Mouse (Mus musculus) NIH3T3 (cell line): ENCODE results near the gene Gli3.
A peak's percentile ranks its signal among the peaks of the same experiment; 100 is the strongest.

ENCODE experiments used
- DNase-seq: peaks from one replicate; pipeline ENCODE4 v3.0.0-alpha.2; 2012; ENCODE audit warnings: low read depth

Gli3 gene

DNA sequence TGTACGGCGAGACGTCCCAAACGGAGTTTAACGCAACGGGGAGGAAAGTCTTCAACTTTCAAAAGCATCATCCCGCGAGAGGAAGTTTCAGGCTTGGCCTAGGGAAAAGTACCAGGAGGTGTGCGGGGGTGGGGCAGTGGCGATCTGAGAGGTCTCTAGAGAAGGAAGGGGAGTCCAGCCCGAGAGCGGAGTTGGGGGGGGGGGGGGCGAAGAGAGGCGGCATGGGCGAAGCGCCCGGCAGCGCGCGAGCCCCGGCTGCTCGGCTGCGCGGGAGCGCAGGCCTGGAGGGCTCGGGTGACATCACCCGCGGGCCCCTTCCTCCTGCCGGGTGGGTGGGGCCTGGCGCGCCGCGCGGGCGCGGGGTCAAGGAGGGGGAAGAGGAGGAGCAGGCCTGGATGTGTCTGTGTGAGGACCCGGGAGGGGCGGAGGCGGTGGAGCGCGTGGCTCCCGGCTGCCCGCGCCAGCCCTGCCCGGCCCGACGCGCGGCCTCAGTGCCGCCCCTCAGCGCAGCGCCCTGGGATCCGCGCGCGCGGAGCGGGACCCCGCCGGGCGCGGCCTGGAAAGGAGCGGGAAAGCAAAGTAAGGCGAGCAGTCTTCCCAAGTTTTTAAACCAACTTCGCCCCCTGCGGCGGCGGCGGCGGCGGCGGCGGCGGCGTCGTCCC, at the start of gene Gli3:
TSS of gene Gli3 (plus strand) at position 406 of the 662 bp plus-strand sequence.
- peak; percentile 84 for DNase-seq

DNA sequence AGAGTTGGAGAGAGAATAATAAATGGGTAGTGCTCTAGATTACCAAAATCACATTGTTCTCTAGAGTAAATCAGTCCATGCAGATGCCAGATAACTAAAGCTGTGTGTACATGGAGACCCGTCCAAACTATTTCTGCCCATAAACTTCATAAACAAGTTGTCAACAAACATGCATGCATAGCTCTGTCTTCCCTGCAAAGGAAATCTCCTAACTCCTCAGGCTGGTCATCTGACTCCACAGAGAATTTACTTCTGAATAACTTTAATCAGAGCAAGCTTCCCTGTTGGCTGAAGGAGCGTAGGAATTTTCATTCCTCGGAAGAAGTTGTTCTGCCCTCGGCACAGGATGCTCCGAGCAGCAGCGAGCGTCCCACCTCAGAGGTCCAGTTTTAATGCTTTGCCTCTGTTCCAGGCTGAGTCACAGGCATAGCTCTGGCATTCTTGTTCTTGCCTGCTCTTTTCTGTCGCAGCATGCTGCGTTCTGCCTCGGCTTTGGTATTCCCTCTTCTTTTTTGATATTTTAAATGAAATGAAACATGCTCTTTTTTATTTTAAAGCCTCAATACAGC, 41.8 kb upstream of the Gli3 start:
- peak; percentile 51 for DNase-seq

DNA sequence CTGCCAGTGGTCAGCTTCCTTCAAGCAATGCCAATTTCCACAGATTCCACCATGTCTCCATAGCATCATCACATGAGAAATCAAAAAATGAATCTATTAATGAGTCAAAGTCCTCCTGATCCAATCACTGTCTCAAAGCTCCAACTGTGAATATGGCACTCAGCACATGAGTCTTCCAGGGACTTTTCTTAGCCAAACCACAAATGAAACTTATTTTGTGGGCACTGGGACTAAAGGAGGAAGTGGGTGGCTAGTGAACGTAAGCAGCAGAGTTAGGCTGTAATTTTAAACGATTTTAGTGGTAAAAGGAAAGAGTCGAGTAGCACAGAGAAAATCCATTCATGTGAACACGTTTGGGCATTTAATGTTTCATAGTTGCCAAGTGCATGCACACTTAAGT, 21.0 kb upstream of the Gli3 start:
- DNase-seq = no peak

DNA sequence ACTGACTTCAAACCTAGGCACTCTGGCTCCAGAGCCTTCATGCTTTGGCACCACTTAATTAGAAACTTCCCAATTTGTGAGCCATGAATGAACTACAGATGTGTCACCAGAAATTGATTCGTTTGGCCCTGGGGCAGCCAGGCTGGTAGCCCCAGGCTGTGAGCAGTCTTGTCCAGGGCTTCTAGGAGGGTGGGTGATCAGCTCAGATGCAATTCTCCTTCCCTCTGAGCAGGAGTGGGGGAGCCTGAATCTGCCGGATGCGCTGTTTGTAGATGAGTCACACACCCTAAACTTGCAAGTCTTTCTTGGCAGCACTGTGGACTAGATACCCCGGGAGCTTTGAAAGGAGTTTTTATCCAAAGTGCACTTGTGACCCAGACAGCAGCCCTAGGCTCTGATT, 18.7 kb upstream of the Gli3 start:
- DNase-seq = peak; percentile 62

DNA sequence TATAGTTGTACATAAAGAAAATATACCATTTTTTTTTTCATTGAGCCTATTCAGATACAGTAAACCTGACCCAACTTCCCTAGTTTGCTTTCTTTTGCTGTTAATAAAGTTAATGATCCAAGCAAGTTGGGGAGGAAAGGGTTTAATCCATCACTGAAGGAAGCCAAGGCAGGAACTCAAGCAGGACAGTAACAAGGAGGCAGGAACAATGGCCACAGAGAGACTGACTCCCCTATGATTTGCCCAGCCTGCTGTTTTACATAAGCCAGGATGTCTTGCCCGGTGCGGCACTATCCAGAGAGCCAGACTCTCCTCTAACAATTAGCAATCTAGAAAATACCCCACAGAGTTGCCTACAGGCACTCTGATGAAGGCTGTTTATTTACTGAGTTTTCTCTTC, 17.4 kb upstream of the Gli3 start:
- no peak for DNase-seq

DNA sequence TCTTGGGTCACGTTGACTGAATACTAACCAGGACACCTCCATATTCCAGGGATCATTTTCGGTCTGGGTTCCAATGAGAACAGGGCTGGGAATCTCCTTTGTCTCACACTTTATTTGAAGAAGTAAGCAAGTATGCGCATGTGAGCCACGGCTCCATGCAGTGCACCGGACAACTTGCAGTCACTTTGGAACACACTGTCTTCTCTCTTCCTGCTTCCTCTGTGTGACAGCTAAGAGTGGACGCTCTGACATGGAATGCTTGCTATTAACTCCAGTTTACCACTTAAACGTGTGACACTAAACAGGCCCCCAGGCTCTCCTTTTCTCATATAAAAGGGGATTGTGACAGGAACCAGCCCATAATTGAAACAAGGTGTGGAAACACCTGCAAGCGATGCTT, 17.0 kb upstream of the Gli3 start:
- DNase-seq = no peak

DNA sequence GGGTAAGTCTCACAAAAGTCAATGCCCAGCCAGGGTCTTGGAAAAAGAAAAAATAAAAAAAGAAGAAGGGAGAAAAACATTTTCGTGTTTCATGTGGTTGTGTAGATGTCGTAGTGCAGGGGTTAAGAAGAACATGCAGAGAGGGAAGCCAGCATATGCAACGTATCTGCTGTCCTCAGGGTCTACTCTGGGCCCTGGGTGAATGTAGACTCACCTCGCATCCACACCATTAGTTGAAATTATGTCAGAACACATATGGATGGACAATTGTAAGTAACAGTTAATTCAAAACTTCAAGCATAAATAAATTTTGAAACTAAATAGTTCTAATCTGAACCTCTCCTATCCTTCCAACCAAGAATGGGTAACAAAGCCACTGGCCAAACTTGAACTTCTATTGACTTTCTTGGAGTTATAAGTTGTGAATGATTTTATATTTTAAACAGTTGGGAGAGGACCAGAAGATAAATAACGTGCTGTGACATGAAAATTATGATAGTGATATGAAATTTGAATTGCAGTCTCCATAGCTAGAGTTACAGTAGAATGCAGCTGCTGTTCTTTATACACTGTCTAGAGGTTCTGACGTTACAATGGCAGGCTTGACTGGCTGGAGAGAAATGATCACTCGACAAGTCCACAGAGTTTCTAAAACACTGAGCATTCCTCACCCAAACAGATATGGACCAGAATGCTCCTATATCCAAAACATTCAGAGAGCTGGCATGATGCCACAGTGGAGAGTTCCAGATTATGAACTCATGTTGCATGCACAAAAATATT, 16.1 kb upstream of the Gli3 start:
- DNase-seq = peak; percentile 36

DNA sequence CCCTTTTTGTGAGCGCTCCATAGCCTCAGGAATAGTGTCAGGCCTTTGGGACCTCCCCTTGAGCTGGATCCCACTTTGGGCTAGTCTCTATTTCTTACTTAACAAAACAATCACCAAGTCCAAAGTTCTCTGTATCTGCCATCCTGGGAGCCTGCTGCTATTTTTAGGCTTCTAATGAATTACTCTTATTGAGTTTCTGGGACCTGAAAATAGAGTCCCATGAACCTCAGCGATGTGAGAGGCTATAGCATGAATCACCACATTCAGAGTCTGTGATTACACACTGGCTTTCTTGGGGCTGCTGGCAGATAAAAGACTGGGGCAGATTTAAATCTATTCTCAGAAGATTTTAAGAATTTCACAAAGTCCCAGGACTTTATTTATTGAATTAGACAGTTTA, 12.1 kb upstream of the Gli3 start:
- DNase-seq = peak; percentile 58

DNA sequence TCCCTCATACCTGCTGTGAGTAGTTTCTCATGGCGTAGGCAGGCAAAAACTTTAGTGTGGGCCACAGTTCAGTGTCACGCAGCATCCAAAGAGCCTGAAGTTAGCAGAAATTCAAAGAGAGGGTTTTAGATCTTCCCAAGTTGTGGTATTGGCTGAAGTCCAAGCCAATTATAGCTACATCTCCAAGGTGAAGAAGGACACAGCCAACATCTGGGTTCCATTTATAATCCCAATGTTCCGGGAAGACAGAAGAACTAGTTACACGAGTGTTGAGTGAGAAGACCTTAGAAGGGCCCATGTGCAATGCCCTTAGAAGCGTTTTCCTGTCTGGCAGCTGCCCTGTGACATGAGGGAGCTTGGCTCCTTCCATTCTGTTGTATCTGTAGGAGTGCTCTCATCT, 5.2 kb upstream of the Gli3 start:
- DNase-seq = peak; percentile 59

DNA sequence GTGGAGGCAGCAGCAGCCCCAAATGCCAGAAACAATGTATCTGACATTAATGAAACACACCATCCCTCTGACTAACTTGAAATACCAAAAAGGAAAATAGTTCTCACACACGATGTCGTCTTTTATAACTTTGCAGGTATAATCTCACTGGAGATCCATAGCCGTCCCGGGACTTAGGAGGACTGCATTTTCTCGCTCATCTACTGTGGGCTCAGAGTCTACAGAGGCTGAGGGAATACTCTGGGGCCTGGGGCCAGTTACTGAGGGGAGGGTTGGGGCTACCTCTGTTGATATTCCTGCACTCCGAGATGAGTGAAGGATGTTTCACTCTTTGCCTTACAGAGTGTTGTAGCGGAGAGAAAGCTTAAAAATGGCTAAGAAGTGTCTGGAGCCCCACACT, 1.1 kb upstream of the Gli3 start:
- no peak for DNase-seq

DNA sequence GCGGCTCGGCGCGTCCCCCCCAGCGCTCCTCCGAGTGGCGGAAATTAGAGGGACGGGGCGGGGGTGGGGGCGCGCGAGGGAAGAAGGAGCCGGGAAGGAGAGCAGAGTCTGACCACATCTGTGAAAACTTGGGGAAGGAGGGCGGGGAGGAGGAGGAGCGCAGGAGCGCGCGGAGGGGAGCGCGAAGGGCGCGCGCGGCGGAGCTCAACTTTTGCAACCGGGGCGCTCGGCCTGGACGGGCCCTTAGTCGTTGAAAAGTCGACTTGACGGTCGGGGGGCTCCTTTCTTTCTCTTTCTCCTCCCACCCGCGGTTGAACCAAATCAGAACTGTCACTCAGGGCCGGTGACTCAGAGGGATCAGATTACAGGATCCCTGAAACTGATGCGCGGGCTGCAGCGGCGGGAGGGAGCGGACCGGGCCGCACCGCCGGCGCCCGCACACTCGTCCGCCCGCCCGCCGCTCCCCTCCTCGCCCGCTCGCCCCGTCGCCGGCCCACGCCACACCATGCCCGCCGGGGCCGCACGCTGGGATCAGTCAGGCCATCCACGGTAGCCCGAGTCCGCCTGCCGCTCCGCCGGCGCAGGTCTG, 551 bp downstream of the Gli3 start:
- DNase-seq = peak; percentile 88

DNA sequence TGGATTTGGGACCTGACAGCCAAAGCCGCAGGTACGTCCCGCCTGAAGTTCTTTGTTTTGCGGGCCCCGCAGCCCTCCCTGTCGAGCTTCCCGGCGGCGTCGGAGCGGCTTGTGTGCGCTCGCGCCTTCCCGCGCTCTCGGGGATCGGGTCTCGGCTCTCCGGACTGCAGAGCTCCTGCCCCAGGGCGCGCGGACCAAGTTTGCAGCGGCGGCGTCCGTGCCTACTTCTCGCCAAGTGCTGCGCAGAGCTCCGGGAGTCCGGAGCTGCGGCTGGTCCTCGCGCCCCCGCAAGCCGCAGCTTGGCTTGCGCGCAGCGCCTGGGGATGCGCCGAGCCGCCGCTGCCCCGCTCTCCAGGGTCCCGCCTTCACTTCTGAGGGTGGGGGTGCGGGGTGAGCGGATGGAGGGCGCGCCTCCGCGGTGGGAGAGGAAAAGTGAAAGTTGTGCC, 1.1 kb downstream of the Gli3 start:
- DNase-seq = peak; percentile 71

DNA sequence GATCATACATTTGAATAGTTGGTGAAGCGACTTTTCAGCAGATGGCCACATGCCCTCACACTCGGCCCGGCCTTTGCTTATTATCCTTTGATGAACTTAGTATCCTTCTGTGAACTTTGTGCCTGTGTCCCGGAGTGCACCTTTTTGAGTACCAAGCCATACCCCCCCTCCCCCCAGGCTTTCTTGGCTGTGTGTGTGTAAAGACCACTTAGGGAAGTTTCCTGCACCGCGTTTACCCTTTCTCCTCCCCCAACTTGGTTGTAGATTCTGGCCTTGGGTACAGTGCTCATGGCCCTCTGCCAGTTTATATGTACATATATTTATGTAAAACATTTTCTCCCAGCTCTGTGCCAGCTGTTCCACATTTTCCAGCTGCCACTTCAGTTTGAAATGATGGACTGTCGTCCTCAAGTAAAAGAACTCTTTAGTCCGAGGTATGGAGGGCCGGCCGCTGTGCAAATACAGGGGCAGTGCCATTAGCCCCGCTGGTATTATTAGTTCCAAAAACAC, 1.8 kb downstream of the Gli3 start:
- peak; percentile 69 for DNase-seq

DNA sequence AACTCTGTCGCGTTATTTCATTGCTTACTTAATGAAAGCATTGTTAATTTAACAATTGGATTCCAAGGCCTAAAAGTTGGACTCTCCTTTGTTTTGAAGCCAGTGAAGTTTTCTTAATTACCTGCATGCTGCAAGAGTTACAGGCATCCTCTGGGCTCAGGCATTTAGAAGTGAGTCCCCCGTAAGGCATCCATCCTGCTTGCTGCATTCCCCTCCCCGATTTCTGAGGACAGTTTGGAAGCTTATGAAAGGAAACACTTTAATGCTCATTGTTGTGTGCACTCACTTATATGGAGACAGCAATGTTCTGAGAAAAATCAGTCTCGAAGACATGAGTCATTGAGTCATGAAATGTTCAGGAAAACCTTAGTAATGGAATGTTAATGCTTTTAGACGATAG, 3.5 kb downstream of the Gli3 start:
- DNase-seq = peak; percentile 31

DNA sequence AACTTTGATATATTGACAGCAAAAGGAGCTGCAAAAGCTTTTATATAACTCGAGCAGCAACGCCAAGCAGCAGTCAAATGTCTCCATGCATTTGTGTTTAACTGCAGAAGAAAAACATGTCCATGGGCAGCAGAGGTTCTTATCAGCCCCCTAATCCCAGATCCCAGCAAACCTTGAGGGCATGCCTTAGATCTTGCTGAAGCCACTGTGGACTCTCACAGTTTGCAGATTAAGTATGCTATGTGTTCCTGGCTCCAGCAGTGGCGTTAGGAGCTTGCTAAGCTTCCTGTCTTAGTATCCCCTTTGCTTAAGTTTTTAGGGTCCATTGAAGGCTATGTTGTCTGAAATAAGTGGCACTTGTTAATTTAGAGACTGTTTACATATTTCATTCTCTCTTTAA, 4.4 kb downstream of the Gli3 start:
- DNase-seq = peak; percentile 5

DNA sequence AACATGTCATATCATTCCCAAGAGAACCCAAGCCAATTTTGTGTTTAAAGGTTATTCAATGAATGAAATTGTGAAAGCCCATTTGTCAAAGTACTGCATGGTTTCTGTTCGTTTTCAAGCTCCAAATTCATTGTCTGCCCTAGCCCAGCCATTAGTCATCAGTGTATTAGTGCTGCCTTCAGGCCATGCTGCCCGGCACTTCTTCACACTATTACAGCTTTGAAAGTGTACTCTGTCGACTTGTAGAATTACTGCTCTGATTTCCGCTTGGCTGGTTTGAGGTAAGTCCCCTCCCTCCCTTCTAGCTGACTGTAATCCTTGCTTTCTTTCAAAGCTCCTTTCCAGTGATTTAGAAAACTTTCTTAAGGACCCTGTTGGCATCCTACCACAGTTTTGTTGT, 5.4 kb downstream of the Gli3 start:
- peak; percentile 66 for DNase-seq

DNA sequence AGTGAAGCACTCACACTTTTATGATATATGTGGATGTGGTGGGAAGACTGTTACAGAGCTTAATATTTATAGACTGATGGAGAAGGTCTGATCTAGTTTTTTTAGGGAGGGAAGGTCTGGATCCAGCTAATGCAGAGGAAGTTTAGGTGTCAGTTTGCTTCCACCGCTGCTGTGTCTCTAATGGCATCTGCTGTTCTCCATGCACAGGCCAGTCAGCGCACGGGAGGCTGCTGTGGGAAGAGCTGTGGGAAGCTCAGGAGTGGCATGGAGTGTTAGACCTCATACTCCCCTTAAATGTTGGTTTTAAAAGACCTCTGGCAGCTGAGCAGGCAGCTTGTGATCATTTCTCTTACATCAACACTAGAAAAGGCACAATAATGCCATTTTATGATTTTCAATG, 7.0 kb downstream of the Gli3 start:
- DNase-seq = no peak

DNA sequence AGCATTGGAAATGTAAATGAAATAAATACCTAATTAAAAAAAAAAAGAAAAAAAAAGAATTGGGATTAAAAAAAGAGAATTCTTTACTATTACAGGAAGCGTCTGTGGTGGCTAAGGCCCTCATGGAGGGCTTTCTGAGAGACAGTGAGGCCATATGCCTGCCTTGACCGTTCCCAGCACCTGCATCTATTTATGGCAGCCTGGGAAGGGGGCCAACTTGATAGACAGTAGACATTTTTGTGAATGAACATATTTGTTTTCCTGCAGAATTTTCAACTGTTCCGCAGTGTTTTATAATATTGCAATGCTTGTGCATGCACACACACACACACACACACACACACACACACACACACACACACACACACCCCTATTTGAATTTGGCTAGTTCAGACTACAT, 9.7 kb downstream of the Gli3 start:
- peak; percentile 25 for DNase-seq

DNA sequence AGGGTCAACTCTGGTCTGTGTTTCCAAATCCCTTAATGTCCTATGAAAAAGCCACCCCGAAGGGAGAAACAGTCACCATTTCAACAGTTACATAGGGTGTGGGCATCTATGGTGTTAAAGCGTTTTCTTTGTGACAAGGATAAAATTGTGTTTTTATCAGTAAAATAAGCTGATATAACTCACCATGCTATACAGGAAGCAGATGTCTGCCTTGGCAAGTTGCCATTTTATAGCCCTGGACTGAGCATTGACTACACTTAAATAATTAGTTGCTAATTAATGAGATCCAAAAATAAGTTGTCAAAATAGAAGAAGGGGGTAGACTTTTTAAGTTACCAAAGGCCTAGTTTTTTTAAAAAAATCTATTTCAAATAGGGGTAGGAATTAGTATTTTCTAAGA, 11.4 kb downstream of the Gli3 start:
- DNase-seq = no peak

DNA sequence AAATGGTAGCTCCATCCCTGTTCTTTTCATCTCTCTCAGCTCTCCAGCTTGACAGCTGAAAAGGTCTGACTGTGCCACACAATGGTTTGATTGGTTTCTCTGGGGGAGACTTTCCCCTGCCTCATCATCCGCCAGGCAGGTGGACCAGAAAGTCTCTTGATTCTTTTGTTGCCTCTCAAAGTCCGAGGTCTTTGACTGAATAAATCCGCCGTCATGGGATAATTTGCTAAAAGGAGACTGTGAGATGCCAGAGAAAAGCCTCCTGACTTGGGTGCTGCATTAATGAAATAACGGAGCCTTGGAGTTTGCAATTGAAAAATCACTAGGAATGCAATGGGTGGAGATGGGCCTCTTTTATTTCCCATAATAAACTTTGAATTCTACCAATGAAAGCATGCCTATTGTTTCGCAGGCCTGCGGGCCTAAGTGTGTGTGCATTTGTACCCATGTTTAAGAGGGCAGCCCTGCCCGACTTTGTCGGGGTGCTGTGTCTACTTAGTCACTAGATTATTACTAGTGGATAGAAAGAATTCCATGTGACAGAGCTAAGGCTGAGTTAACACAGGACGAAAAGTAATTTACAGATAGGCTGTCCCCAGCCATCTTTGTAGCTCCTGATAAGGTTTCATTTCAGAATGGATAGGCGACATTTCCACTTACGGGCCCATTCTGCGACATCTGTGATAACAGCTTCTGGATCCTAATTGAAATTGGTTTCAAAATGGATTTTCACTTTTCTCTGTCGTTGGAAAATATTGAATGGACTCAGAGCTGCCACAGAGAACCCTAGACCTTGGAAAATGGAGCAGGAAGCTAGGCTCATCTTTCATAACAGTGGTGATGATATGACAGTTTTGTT, 23.2 kb downstream of the Gli3 start:
- DNase-seq = no peak

DNA sequence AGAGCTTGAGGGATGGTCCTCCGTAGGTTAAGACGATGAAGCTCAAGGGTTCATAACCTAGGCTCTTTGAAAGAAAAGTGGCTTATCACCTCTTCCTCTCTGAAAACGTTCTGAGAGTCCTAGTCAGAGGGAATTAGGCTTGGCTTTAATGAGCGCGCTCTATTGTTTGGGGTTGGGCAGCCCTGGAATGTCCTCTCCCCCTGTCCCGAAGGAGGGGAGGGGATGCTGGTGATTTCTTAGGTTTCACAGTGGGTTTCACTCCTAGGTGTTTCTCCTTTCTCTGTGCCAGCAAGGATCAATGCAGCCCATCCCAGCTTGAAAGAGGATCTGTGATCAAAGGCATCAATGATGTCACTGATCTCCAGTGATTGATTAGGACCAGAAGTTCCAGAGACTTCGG, 24.3 kb downstream of the Gli3 start:
- DNase-seq = no peak

DNA sequence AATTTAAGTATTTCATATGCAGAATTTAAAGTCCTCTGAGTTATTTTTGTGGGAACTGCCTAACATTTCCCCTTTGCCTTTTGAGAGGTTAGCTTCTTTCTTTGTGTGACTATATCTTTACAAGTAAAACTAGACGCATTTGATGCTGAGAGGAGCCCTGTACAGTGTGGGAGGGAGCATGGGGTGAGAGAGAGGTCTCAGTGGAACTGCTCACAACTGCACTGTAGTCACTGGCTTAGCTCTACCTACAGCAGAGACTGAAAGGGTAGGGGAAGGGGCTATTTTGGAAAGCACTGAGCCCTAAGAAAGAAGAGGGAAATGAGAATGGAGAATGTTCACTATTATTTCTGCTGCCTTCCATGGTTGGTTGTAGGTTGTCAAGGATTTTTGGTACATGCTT, 25.0 kb downstream of the Gli3 start:
- DNase-seq = no peak
